Mouse (Mus musculus) layer of hippocampus, postnatal 36 days (tissue): Measurements from ENCODE around the gene Dpy19l3. TPM values are rescaled to one million over a fixed set of nuclear protein-coding genes. Genes with fewer than 3 reads are reported as not detected.

Experiments
- DNase-seq, 2 experiments: peaks; one replicate each; pipeline ENCODE4 v3.0.0; 2022
- total RNA-seq, 2 experiments: library from RNA; stranded (reverse); gene quantifications; 2 replicates each; pipeline ENCODE4 v1.2.3; 2021

Gene Dpy19l3
- total RNA-seq, 2 experiments from 2014 or later = 93.5 to 103 TPM

GRCm38 (mm10) chr7:35750873-35751272 lies 3.4 kb downstream of the Dpy19l3 start:
- no peak for DNase-seq

- no peak for DNase-seq
Measured at GRCm38 (mm10) chr7:35747397-35747964, 6.8 kb downstream of the Dpy19l3 start.

GRCm38 (mm10) chr7:35746686-35747396 lies 7.4 kb downstream of the Dpy19l3 start:
- DNase-seq = no peak

GRCm38 (mm10) chr7:35745281-35745702 lies 9.0 kb downstream of the Dpy19l3 start:
- DNase-seq = no peak

- peak; percentile 75 to 76 for DNase-seq
Measured at GRCm38 (mm10) chr7:35744771-35745170, 9.5 kb downstream of the Dpy19l3 start.

GRCm38 (mm10) chr7:35742310-35742709 lies 11.9 kb downstream of the Dpy19l3 start:
- DNase-seq = no peak

- no peak for DNase-seq
Measured at GRCm38 (mm10) chr7:35741858-35742257, 12.4 kb downstream of the Dpy19l3 start.

GRCm38 (mm10) chr7:35740489-35741230 lies 13.6 kb downstream of the Dpy19l3 start:
- no peak for DNase-seq

GRCm38 (mm10) chr7:35738871-35739270 lies 15.4 kb downstream of the Dpy19l3 start:
- no peak for DNase-seq

- peak; percentile 42 to 47 for DNase-seq
Measured at GRCm38 (mm10) chr7:35733313-35734050, 20.8 kb downstream of the Dpy19l3 start.

- DNase-seq = no peak
Measured at GRCm38 (mm10) chr7:35732585-35733059, 21.6 kb downstream of the Dpy19l3 start.

- DNase-seq = no peak
Measured at GRCm38 (mm10) chr7:35729621-35730031, 24.6 kb downstream of the Dpy19l3 start.

GRCm38 (mm10) chr7:35728376-35728775 lies 25.9 kb downstream of the Dpy19l3 start:
- no peak for DNase-seq

GRCm38 (mm10) chr7:35723035-35723434 lies 31.2 kb downstream of the Dpy19l3 start:
- no peak for DNase-seq

GRCm38 (mm10) chr7:35718421-35719178 lies 35.7 kb downstream of the Dpy19l3 start:
- no peak for DNase-seq

GRCm38 (mm10) chr7:35710366-35710765 lies 43.9 kb downstream of the Dpy19l3 start:
- no peak for DNase-seq

- DNase-seq = no peak
Measured at GRCm38 (mm10) chr7:35708101-35708500, 46.2 kb downstream of the Dpy19l3 start.

- no peak for DNase-seq
Measured at GRCm38 (mm10) chr7:35699005-35699404, 55.2 kb downstream of the Dpy19l3 start.

GRCm38 (mm10) chr7:35698073-35698472 lies 56.2 kb downstream of the Dpy19l3 start:
- no peak for DNase-seq

- DNase-seq = no peak
Measured at GRCm38 (mm10) chr7:35692641-35693040, 61.6 kb downstream of the Dpy19l3 start.

GRCm38 (mm10) chr7:35692117-35692516 lies 62.1 kb downstream of the Dpy19l3 start:
- DNase-seq = no peak
